Mouse (Mus musculus) embryonic facial prominence, embryonic 14.5 days (tissue): ENCODE measurements at regions not wholly inside any gene's neighbourhood (a gene's known extent, or its start where the extent isn't known, plus 50 kb on each side); places are given as distances from the start of the nearest gene placed in this dataset.

Source experiments
- ATAC-seq: fragments of 200-750 bp; cut with Nextera tagmentation; 2 replicates; pipeline ENCODE4 v1.8.0; 2017; ENCODE audit warnings: low read depth, moderate number of reproducible peaks, moderate TSS enrichment
- DNase-seq: peaks from one replicate; pipeline ENCODE4 v3.0.0-alpha.2; 2015; ENCODE audit warnings: low spot score
- H3K27ac ChIP-seq: fragments of 300-500 bp; sonication (generic); replicated peaks from 2 replicates; pipeline ENCODE4 v1.5.1; 2014; ENCODE audit warnings: low read depth, mild to moderate bottlenecking, low read length, moderate library complexity
- H3K27me3 ChIP-seq: fragments of 300-500 bp; sonication (generic); replicated peaks from 2 replicates; pipeline ENCODE4 v1.6.1; 2014; ENCODE audit warnings: low read length; ENCODE audit not compliant: control insufficient read depth, insufficient read depth
- H3K36me3 ChIP-seq: fragments of 300-500 bp; sonication (generic); 2 replicates; pipeline ENCODE4 v1.6.1; 2014; ENCODE audit warnings: low read length, mixed read lengths; ENCODE audit not compliant: control insufficient read depth, insufficient read depth
- H3K4me1 ChIP-seq: fragments of 300-500 bp; sonication (generic); 2 replicates; pipeline ENCODE4 v1.6.1; 2014; ENCODE audit warnings: antibody characterized with exemption, low read length; ENCODE audit not compliant: control insufficient read depth, insufficient read depth
- H3K4me2 ChIP-seq: fragments of 300-500 bp; sonication (generic); 2 replicates; pipeline ENCODE4 v1.6.1; 2014; ENCODE audit warnings: low read depth, mild to moderate bottlenecking, low read length, moderate library complexity, mixed read lengths
- H3K4me3 ChIP-seq: fragments of 300-500 bp; sonication (generic); 2 replicates; pipeline ENCODE4 v1.5.1; 2014; ENCODE audit warnings: low read depth, mild to moderate bottlenecking, low read length
- H3K9ac ChIP-seq: fragments of 300-500 bp; sonication (generic); 2 replicates; pipeline ENCODE4 v1.6.1; 2014; ENCODE audit warnings: low read depth, mild to moderate bottlenecking, low read length, moderate library complexity, mixed read lengths
- H3K9me3 ChIP-seq: fragments of 300-500 bp; sonication (generic); 2 replicates; pipeline ENCODE4 v1.6.1; 2016; ENCODE audit warnings: low read length; ENCODE audit not compliant: control insufficient read depth
- WGBS: fragments of 180-500 bp; shearing (Covaris S2); extraction: QIAGEN DNeasy Blood & Tissue Kit; methylation state at CpG from one replicate; pipeline ENCODE4 v1.1.7; 2014; 5-methylcytosine and 5-hydroxymethylcytosine counted together

- H3K4me1 ChIP-seq: no peaks in the 10 kb centered on the region
- no peaks in the 10 kb centered on the region for H3K27me3 ChIP-seq
- ATAC-seq (no peak), DNase-seq (no peak)
- 95% methylated on average over 2 of the region's 2 CpGs for WGBS
- no peak overlapping the region for H3K27ac ChIP-seq
- no peak overlapping the region for H3K4me3 ChIP-seq
- no peak overlapping the region for H3K4me2 ChIP-seq
- no peak overlapping the region for H3K9ac ChIP-seq
- H3K36me3 ChIP-seq: no peaks in the 10 kb centered on the region
- H3K9me3 ChIP-seq: peaks cover 6% of the 10 kb centered on the region; the same call in 1 of the 2 replicates
These were observed 248.8 kb upstream of the Gm5152 start for GRCm38 (mm10) chr5:10495086-10495485.

DNA sequence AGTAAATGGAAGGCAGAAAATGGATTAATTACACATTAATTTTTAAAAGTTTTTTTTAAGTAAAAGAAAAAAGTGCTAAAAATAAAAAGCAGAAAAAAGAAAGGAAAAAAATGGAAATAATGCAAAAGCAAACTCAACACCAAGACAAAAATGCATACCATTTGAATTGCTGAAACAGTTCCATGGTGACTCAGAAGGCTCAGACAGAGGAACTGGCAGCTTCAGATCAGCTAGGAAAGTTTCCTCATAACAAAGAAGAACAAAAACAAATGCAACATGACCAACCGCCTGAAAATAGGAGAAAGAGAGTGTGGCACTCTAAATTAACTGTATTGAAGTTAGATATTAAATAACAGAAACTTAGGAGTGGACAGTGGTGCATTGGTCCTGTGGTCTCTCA is 231.7 kb upstream of the Gm5152 start:
- H3K4me3 ChIP-seq: no peak overlapping the region
- H3K27me3 ChIP-seq: no peaks in the 10 kb centered on the region
- no peaks in the 10 kb centered on the region for H3K4me1 ChIP-seq
- no peak overlapping the region for H3K4me2 ChIP-seq
- no peaks in the 10 kb centered on the region for H3K9me3 ChIP-seq
- 61% methylated on average over 1 of the region's 1 CpGs for WGBS
- DNase-seq (no peak), ATAC-seq (no peak)
- no peak overlapping the region for H3K27ac ChIP-seq
- no peak overlapping the region for H3K9ac ChIP-seq
- no peaks in the 10 kb centered on the region for H3K36me3 ChIP-seq

DNA sequence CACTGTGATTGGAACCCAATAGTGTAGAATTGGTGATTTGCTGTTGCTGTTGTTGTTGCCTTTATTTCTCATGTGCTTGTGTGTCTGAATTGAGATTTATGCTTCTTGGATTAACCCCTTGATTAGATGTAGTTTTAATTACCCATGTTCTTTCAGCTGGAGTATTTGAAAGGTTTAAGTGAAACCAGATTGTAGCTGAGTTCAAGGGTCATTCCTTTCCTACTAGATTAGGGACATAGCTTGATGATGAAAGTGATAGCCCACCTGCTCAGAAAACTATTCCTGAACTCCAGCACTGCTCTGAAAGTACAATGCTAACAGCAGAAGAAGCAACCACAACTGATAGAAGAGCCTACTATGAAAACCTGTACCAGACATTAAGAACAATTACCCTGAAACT is 231.1 kb upstream of the Gm5152 start:
- Histone ChIP-seq H3K27me3 (no peaks in the 10 kb centered on the region), H3K4me3 (no peak overlapping the region), H3K27ac (no peak overlapping the region), H3K4me2 (no peak overlapping the region), H3K9ac (no peak overlapping the region), H3K9me3 (no peaks in the 10 kb centered on the region), H3K36me3 (no peaks in the 10 kb centered on the region), H3K4me1 (no peaks in the 10 kb centered on the region)
- no peak for ATAC-seq
- DNase-seq: no peak

DNA sequence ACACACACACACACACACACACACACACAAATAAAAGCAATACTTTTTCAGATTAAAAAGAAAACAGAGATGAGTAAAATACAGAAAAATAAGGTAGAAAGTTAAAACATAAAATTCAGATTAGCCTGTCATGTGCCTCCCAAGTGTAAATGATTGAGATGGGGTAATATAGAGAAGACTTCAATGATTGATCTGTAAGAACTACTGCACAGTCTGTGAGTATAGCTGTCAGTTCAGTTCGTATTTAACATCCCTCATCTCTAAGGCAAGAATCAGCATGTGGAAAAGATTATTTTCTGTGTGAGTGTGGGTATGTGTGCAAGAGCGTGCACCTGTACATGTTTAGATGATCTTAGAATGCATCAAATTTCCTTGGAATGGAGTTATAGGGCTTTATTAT is 200.3 kb upstream of the Gm5152 start:
- DNase-seq (no peak), ATAC-seq (no peak)
- Histone ChIP-seq H3K9me3 (no peaks in the 10 kb centered on the region), H3K4me2 (no peak overlapping the region), H3K4me1 (no peaks in the 10 kb centered on the region), H3K9ac (no peak overlapping the region), H3K36me3 (no peaks in the 10 kb centered on the region), H3K27ac (no peak overlapping the region), H3K4me3 (no peak overlapping the region), H3K27me3 (no peaks in the 10 kb centered on the region)
- WGBS: 43% methylated on average over 2 of the region's 2 CpGs

DNA sequence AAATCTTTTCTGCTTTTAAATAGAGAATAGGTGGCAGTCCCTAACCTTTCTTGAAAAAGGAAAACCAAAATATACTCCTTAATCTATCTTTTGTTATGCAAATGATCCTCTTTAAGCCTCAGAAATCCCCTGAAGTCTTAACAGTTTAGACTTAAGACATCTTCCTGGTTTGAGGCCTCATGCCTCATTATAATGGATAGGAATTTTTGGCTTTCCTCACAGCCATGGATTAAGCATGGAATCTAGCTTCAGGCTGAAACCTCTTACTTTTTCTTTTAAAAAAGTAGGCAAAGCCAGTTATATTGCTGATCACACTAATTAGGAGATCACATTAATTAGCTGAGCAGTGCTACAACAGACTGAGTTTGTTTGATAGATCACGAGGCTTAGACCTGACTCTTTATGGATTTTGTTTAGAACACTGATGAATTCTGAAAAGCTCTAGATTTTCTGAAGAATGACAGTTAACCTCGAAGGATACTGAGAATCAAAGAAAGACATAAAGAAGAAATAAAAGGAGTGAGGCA is 171.4 kb upstream of the Gm5152 start:
- Histone ChIP-seq H3K4me3 (no peak overlapping the region), H3K36me3 (no peaks in the 10 kb centered on the region), H3K4me2 (no peak overlapping the region), H3K9me3 (no peaks in the 10 kb centered on the region), H3K4me1 (no peaks in the 10 kb centered on the region), H3K27me3 (no peaks in the 10 kb centered on the region), H3K27ac (no peak overlapping the region), H3K9ac (no peak overlapping the region)
- DNase-seq (peak; percentile 12), ATAC-seq (no peak)
- 43% methylated on average over 2 of the region's 2 CpGs for WGBS

DNA sequence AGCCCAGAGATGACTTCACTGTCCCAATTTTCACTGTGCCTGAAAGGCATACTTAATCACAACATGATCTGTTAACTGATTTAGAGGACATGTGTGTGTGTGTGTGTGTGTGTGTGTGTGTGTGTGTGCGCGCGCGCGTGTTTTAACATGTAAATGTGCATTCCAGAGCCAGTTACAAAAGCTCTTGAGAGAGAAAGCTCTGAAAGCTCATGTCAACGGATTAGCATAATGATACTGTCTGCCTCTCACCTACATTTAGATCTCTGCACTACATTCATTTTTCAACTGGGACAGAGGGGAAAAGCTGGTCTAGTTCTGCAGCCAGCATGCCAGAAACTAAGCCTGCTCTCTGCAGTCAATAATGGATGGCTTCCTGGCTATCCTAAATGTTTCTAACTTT is 170.6 kb upstream of the Gm5152 start:
- Histone ChIP-seq H3K9ac (no peak overlapping the region), H3K27ac (no peak overlapping the region), H3K36me3 (no peaks in the 10 kb centered on the region), H3K9me3 (no peaks in the 10 kb centered on the region), H3K27me3 (no peaks in the 10 kb centered on the region), H3K4me1 (no peaks in the 10 kb centered on the region), H3K4me3 (no peak overlapping the region), H3K4me2 (no peak overlapping the region)
- WGBS: 74% methylated on average over 6 of the region's 6 CpGs
- DNase-seq (peak; percentile 22), ATAC-seq (no peak)

DNA sequence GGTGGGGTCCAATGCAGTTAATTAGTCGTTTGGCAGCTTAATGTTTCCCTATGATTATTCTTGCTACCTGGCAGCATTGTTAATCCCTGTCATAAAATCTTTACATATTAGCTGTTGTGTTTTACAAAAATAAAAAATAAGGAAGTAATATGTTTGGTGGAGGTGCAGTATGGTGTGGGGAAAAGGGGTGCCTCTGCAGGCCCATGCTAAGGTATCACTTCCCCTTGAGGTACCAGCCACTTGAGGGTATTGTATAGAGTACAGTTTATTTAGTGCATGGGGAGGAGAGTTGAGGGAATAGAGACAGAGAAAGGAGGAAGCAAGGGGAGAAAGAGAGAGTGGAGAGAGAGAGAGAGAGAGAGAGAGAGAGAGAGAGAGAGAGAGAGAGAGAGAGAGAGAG is 167.7 kb upstream of the Gm5152 start:
- DNase-seq: no peak
- ATAC-seq: no peak
- H3K27me3 ChIP-seq: no peaks in the 10 kb centered on the region
- no peak overlapping the region for H3K4me2 ChIP-seq
- H3K27ac ChIP-seq: no peak overlapping the region
- WGBS: 47% methylated on average over 1 of the region's 1 CpGs
- H3K4me3 ChIP-seq: no peak overlapping the region
- no peaks in the 10 kb centered on the region for H3K9me3 ChIP-seq
- H3K9ac ChIP-seq: no peak overlapping the region
- no peaks in the 10 kb centered on the region for H3K36me3 ChIP-seq
- no peaks in the 10 kb centered on the region for H3K4me1 ChIP-seq

DNA sequence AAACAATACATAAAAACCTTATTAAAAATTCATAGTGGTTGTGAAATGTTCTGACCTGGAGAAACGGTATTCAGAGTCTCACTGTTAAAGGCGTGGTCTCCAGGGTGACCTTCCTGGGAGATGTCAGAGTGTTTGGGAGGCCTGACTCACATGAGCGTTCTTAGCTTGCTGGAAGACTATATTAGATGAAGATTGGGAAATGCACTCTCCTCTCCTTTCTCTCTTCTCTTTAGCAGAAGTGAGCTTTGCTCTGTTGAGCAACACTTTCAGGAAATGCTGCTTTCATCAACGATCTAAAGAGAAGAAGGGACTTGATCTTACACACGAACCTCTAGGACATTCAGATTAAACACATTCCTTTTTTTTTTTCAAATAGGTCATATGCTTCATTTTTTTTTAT is 147.2 kb upstream of the Gm5152 start:
- ATAC-seq (no peak), DNase-seq (no peak)
- H3K9ac ChIP-seq: no peak overlapping the region
- whole genome bisulfite sequencing: 81% methylated on average over 5 of the region's 5 CpGs
- no peaks in the 10 kb centered on the region for H3K36me3 ChIP-seq
- no peak overlapping the region for H3K27ac ChIP-seq
- no peaks in the 10 kb centered on the region for H3K27me3 ChIP-seq
- H3K4me1 ChIP-seq: no peaks in the 10 kb centered on the region
- H3K4me2 ChIP-seq: no peak overlapping the region
- no peak overlapping the region for H3K4me3 ChIP-seq
- H3K9me3 ChIP-seq: no peaks in the 10 kb centered on the region

DNA sequence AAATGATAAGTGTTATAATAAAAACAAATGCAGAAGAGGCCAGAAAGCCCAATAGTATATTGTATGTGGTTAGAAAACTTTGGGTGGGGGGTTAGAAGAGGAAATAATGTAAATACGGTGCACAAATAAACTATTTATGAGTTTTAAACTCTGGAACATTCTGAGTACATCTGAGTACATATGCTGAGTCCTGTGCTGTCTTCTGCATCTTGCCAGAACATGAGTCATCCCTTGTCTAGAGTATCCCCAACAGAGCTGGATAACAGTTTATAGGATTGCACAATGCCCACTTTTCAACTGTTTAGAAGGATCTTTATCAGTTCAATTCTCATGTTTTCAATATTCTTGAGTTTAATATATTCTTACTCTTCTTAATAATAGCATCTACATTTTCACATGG is 142.7 kb upstream of the Gm5152 start:
- DNase-seq (no peak), ATAC-seq (no peak)
- no peak overlapping the region for H3K4me3 ChIP-seq
- 88% methylated on average over 1 of the region's 1 CpGs for WGBS
- no peak overlapping the region for H3K9ac ChIP-seq
- H3K27ac ChIP-seq: no peak overlapping the region
- H3K27me3 ChIP-seq: no peaks in the 10 kb centered on the region
- no peaks in the 10 kb centered on the region for H3K36me3 ChIP-seq
- no peaks in the 10 kb centered on the region for H3K9me3 ChIP-seq
- no peak overlapping the region for H3K4me2 ChIP-seq
- H3K4me1 ChIP-seq: no peaks in the 10 kb centered on the region
